Mouse (Mus musculus) olfactory bulb, adult 2 months (tissue): ENCODE measurements around the gene Scyl2. TPM values are rescaled to one million over a fixed set of nuclear protein-coding genes. Genes with fewer than 3 reads are reported as not detected.

ENCODE experiments used
- H3K27ac ChIP-seq: fragments of 200-500 bp; 2 replicates; pipeline ENCODE4 v1.5.1; 2012; ENCODE audit warnings: low read depth, low read length; ENCODE audit not compliant: insufficient read depth
- H3K4me1 ChIP-seq: fragments of 200-500 bp; 2 replicates; pipeline ENCODE4 v1.6.1; 2012; ENCODE audit warnings: low read length; ENCODE audit not compliant: control insufficient read depth, insufficient read depth
- H3K4me3 ChIP-seq: fragments of 200-500 bp; 2 replicates; pipeline ENCODE4 v1.5.1; 2012; ENCODE audit warnings: mild to moderate bottlenecking, low read depth, low read length, moderate library complexity; ENCODE audit not compliant: insufficient read depth
- CTCF ChIP-seq: fragments of 200-500 bp; IDR thresholded peaks from 2 replicates; pipeline ENCODE4 v1.5.1; 2012; ENCODE audit warnings: low read depth, mild to moderate bottlenecking, low read length, moderate library complexity; ENCODE audit not compliant: insufficient read depth
- POLR2A ChIP-seq: fragments of 200-500 bp; IDR thresholded peaks from 2 replicates; pipeline ENCODE4 v1.6.1; 2012; ENCODE audit warnings: mild to moderate bottlenecking, low read depth, low read length, moderate library complexity; ENCODE audit not compliant: insufficient read depth
- WGBS: fragments of 180-500 bp; shearing (Covaris S2); methylation state at CpG from one replicate; pipeline ENCODE4 v1.1.7; 2018; 5-methylcytosine and 5-hydroxymethylcytosine counted together
- polyA plus RNA-seq: library from polyadenylated mRNA; stranded (reverse); fragments of >200 nt; gene quantifications from 2 replicates; pipeline ENCODE4 v1.2.4, GENCODE M21; 2012; ENCODE audit warnings: low replicate concordance; ENCODE audit not compliant: missing spikeins, insufficient read depth, insufficient read length

The Scyl2 gene
- 92.4 TPM in 1 of 2 replicates, not detected in the other for polyA plus RNA-seq

- Histone ChIP-seq H3K4me1 (no peaks in the 10 kb centered on the region; the same call in 1 of the 2 replicates), H3K4me3 (peak within 1 kb of the TSS; percentile 80), H3K27ac (peak within 1 kb of the TSS; percentile 34)
- WGBS = 1% methylated on average over 31 of the region's 31 CpGs
- TF ChIP-seq POLR2A (peak; percentile 49; the same call in 1 of the 2 replicates), CTCF (no peak)
Measured at GRCm38 (mm10) chr10:89686139-89686808, at the start of gene Scyl2. Scyl2 (minus strand) TSS chr10:89686285.

GRCm38 (mm10) chr10:89732001-89732794 is 46.1 kb upstream of the Scyl2 start, which contains the start of gene Actr6:
Actr6 (minus strand) TSS chr10:89732295.
- under 1% methylated on average over 49 of the region's 49 CpGs for WGBS
- H3K4me3 ChIP-seq = peak within 1 kb of the TSS; percentile 78
- H3K27ac ChIP-seq = peak within 1 kb of the TSS; percentile 28; the same call in 1 of the 2 replicates
- no peaks in the 10 kb centered on the region for H3K4me1 ChIP-seq
- TF ChIP-seq POLR2A (peak; percentile 78), CTCF (no peak)

- Histone ChIP-seq H3K4me1 (no peaks in the 10 kb centered on the region), H3K27ac (no peak overlapping the region), H3K4me3 (peak overlapping the region; percentile 78; the same call in 1 of the 2 replicates)
- TF ChIP-seq POLR2A (no peak), CTCF (no peak)
- 3% methylated on average over 5 of the region's 5 CpGs for WGBS
Measured at GRCm38 (mm10) chr10:89731341-89731740, 45.3 kb upstream of the Scyl2 start.

- Histone ChIP-seq H3K4me1 (no peaks in the 10 kb centered on the region), H3K4me3 (no peak overlapping the region), H3K27ac (no peak overlapping the region)
- TF ChIP-seq CTCF (no peak), POLR2A (no peak)
- WGBS = 79% methylated on average over 6 of the region's 6 CpGs
Measured at GRCm38 (mm10) chr10:89730386-89730785, 44.3 kb upstream of the Scyl2 start.

GRCm38 (mm10) chr10:89722247-89723195 is 36.4 kb upstream of the Scyl2 start:
- TF ChIP-seq CTCF (no peak), POLR2A (no peak)
- H3K27ac ChIP-seq = no peak overlapping the region
- no peak overlapping the region for H3K4me3 ChIP-seq
- 90% methylated on average over 14 of the region's 14 CpGs for WGBS
- H3K4me1 ChIP-seq = peaks cover 3% of the 10 kb centered on the region; the same call in 1 of the 2 replicates

GRCm38 (mm10) chr10:89720796-89721195 is 34.7 kb upstream of the Scyl2 start:
- WGBS = 74% methylated on average over 3 of the region's 3 CpGs
- H3K4me1 ChIP-seq = peaks cover 3% of the 10 kb centered on the region; the same call in 1 of the 2 replicates
- no peak overlapping the region for H3K27ac ChIP-seq
- no peak for TF ChIP-seq POLR2A
- TF ChIP-seq CTCF = no peak
- H3K4me3 ChIP-seq = no peak overlapping the region

GRCm38 (mm10) chr10:89720252-89720651 is 34.2 kb upstream of the Scyl2 start:
- TF ChIP-seq CTCF (no peak), POLR2A (no peak)
- H3K27ac ChIP-seq = no peak overlapping the region
- H3K4me3 ChIP-seq = no peak overlapping the region

GRCm38 (mm10) chr10:89714910-89715309 is 28.8 kb upstream of the Scyl2 start:
- no peak overlapping the region for H3K4me3 ChIP-seq
- WGBS = 85% methylated on average over 10 of the region's 10 CpGs
- no peak overlapping the region for H3K27ac ChIP-seq
- no peaks in the 10 kb centered on the region for H3K4me1 ChIP-seq
- TF ChIP-seq CTCF = no peak
- no peak for TF ChIP-seq POLR2A

More at GRCm38 (mm10) chr10:89720252-89720651, 34.2 kb upstream of the Scyl2 start:
- peaks cover 3% of the 10 kb centered on the region; the same call in 1 of the 2 replicates for H3K4me1 ChIP-seq
